ENCODE assay signal across 22 mouse cellular contexts in the genomic region with DNA sequence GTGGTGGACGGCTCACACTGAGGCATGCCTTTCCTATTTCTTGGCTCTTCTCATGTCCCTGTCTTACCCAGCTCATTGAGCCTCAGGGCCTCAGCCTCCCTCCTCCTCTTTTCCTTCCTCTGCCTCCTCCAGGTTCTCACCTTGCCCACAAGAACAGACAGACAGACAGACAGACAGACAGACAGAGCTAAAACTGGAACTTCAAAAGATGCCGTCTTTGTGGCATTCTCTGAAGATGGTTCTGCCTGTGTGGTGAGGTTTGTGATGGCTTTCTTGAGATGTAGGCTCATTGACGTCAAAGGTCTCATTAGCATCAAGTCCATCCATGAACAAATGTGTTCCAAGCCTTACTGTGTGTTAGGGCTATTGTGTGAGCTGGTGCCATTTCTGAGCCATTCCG. TPM values are rescaled to one million over a fixed set of nuclear protein-coding genes. Genes with fewer than 3 reads are reported as not detected.
"Had no signal": no experiment of that assay in that cellular context is flagged by ENCODE, and none has a peak within 500 bp of the region (broad histone marks: within the 10 kb centered on the region; RNA-seq: fewer than 3 reads in every experiment).

No protein-coding gene starts in this region.

- ATAC-seq: midbrain, embryonic 15.5 days had no signal

- DNase-seq: kidney, postnatal 25 days; liver; lung, adult 2 months; right cerebral cortex, adult 18-20 months; thymus, adult 2 months; thymus, postnatal 14 days; thymus, postnatal 4 days had no signal

- H3K4me3 ChIP-seq: limb, embryonic 10.5 days; limb, embryonic 13.5 days; liver, embryonic 12.5 days; liver, embryonic 15.5 days; midbrain, embryonic 12.5 days; midbrain, embryonic 15.5 days; neural tube, embryonic 13.5 days had no signal

- H3K27ac ChIP-seq: kidney, postnatal 0 days; limb, embryonic 10.5 days; limb, embryonic 13.5 days; liver, embryonic 12.5 days; liver, embryonic 15.5 days; macrophage; midbrain, embryonic 12.5 days; midbrain, embryonic 15.5 days; neural tube, embryonic 13.5 days; stomach, postnatal 0 days had no signal

RNA-seq across cellular contexts. Expression of a gene that starts 9.2 kb away (rescaled TPM):
- total RNA-seq: layer of hippocampus, adult 8-10 months; layer of hippocampus, postnatal 14 days; left cerebral cortex, adult 8-10 months; left cerebral cortex, postnatal 25 days; megakaryocyte, adult 5-6 weeks had no signal

RNA-seq across cellular contexts. Expression of a gene that starts 59.3 kb away (rescaled TPM):
- total RNA-seq: megakaryocyte, adult 5-6 weeks had no signal
